Mouse (Mus musculus) G1E-ER4 (cell line): ENCODE results near the gene Atp9a. TPM values are rescaled to one million over a fixed set of nuclear protein-coding genes. Genes with fewer than 3 reads are reported as not detected.

Source experiments
- GATA1 ChIP-seq: IDR thresholded peaks from one replicate; pipeline ENCODE4 v1.8.0; 2012; ENCODE audit warnings: low read length, inconsistent platforms
- polyA plus RNA-seq: library from polyadenylated mRNA; stranded (reverse); fragments of >175 nt; gene quantifications from 2 replicates; pipeline ENCODE4 v1.2.3, GENCODE M21; 2012

Atp9a gene
- polyA plus RNA-seq, 1 experiment: not detected

DNA sequence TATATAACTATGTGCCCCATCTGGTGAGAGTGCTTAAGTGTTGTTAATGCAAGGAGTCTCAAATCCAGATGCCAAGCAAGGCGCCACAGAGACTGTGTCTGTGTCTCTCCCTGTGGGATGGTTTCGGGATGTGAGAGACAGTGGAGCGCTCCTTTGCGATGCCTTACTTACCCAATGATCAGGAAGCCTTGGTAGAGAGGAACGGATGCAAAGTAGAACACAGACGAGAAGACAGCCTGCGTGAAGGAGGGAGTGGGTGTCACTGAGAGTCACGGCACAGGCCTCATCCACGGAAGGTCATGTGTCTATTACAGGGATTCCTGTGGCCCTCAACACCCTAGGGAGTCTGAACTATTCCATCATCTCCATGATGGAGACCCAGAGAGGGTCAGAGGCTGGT lies 101.7 kb downstream of the Atp9a start:
- TF ChIP-seq GATA1: no peak

DNA sequence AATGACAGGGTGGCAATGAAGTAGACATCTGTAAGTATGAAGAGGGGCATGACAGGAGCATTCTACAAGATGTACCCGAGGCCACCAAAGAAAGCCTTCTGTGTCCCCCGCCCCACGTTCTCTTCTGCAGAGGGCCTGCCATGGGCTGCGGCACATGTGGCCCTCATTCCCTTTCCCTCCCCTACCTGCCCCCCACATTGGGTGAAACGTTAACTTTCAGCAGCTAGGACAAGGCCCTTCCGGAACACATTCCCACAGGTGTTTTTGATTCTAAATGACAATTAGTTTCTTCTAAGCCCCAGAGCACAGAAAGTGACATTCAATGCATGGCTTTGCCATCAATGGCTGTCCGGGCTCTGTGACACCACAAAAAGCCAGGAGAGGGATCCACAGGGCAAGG lies 107.3 kb downstream of the Atp9a start:
- no peak for TF ChIP-seq GATA1

DNA sequence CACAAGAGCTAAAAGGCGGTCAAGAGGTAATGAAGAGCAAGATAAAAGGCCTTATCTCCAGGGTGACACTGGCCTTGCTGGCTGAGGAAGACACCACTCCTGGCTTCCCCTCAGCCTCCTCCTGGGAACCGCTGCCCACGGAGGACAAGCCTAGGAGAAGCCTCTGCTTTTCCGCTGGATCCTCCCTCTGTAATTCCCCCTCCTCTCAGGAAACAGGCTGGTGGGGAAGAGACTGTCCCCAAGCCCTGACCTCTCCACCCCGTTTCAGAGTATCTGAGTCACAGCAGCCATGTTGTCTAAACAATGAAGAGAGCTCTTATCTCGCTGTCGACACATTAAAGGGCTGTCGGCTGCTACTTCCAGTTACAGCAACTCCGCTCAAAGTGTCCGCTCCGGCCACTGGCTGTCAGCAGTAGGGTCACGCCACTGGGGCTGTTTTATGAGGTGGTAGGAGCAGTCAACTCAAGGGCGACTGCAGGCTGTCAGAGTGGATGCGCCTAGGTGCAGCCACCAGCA lies 108.8 kb downstream of the Atp9a start:
- no peak for TF ChIP-seq GATA1

DNA sequence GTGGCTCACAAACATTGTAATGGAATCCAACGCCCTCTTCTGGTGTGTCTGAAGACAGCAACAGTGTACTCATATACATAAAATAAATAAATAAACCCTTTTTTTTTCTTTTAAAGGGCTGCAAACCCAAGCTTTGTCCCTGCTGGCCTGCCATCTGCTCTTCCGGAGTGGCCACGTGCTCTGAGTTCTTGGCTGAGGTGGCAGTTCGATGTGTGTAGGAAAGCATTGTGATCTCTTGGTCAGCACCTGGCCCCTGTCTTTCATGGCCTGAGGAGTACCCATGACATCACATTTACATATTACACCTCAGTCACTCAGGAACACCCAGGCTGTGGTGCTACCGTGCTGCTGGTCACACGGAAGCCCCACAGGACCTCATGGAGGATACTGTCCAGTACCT lies 109.7 kb downstream of the Atp9a start:
- TF ChIP-seq GATA1: no peak

DNA sequence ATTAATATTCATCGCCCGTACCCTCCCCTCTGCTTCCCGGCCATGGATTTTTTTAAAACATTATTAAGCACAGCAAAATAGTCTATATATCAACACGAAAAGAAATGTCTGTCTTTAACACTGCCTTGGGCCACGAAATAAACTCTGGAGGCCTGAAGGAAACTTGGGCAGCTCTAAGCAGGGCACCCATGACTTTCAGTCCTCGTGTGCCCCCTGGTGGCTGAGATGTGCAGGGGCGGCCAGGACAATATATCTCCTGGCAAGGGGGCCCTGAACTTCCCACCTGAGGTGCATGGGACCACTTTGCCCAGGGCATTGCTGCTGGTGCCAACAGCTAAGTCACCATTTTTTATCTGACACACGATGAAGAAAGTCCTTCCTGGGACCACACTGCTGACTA lies 113.4 kb downstream of the Atp9a start:
- TF ChIP-seq GATA1: no peak

DNA sequence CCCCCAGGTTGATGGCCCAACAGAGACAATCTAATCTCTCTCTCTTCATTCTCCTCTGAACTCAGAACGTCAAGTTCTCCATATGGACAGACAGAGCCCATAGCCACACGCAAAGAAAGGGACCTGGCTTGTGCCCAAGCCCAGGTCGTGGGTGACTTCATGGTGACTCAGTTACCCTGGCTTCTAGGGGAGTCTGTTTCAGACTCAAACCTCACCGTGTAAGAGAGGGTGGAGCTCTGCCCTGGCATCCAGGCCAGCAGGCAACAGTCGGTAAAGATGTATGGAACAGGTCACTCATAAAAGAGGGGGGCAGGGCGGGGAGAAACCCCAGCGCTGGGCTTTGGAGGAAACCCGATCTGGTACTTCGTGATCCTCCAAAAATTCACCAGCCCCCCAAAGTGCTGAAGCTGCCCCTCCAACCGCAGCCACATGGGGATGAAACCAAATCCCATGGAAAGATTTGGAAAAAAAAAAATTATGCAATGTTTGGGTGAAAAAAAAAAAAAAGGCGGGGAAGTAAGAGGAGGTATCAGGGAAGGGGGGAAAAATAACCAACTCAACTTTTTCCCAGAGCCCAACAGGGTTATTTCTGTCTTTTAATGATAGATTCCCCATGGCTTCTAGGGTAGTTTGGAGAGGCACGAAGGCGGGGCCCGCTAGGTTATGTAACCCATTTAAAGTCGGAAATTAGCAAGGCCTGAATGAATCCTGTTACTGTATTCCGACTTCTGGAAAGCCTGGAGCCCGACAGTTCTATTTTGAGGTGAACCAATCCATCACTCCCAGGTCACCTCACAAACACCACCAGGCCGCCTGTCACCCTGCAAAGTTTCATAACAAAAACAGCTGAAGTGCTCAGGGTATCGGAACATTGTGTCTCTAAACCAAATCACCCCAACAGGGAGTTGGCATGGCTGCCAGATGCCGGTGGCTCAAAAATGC lies 114.1 kb downstream of the Atp9a start:
- TF ChIP-seq GATA1: no peak

DNA sequence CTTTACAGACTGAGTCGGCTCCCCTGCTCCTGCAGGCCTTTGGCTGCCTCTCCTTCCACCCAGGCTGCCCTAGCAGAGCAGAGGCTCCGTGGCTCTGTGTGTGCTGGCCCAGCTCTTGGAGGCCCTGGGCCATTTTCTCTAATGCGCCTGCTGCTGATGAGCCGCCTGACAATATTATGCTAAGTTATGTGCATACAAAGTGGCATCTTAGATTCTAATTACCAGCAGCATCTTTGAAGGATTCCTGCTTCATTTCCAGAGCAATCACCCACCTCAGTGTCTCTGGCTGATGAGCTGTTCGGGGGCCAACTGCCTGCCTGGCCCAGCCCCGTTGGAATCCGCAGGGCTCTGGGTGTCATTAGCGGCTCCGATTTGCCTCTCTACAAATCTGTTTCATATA lies 115.8 kb downstream of the Atp9a start:
- TF ChIP-seq GATA1: no peak

DNA sequence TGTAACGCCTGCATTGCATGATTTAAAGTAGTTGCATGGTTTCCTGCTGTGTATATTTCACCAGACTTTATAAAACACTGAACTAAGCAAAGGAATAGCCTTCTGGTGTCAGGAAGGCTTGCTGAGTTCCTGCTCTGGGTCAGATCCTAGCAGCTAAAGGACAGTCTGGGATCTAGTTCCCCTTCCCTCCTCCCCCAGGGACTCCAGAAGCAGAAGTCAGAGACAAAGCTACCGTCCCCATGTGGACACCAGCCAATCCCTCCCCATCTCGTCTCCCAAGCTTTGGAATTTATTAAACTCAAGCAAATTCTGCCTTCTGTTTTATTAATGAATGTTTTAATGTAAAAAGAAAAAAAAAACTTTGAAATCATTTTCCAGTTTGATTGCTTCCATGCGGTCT lies 117.1 kb downstream of the Atp9a start:
- TF ChIP-seq GATA1: no peak

DNA sequence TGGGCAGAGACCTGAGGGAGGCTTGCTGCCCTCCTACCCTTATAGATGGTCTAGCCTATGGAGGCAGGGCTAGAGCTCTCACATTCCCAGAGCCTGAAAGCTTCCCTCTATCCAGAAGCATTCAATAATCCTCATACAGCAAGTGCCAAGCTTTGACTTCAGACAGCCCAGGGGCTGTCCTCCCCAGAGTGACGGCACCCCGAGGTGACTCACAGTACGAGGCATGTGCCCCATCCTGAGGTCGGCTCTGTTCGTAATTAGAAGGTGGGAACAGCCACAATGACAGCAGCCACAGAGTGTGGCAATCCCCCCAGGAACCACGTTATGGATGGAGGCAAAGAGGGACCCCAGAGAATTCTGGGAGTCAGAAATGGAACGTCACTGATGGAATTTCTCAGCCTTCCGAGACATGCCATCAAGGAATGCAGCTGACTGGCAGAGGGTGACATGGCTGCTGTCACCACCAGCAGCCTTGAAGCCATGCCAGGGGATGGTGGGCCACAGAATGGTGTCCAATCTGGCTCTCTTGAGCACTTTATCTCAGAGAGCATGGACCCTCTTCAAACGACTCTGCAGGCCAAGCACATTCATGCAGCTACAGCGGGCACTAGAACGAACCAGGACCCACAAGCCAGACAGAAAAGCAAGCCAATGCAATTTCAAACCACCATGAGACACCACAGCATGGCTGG lies 121.0 kb downstream of the Atp9a start:
- TF ChIP-seq GATA1: no peak

DNA sequence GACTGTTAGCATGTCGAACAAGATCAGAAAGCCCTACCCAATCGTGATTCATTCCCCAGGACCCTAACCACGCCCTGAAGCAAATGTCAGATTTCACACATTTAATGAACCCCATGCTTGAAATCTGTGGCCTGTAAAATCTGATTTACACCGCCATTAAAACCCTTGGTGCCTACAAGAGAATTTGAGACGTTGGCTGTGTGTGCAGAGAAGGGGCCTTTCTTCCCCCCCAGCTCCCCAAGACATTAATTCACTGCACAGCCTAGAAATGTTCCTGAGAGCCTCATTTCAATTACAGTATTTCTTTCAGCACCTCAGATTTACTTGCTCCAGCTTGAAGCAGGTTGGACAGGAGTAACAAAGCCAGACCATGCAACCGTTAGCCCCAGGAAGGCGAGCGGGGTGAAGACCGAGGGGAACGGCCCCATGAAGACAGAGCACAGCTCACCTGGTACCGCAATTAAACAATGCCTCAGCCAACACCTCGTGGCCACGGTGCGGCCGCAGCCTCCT lies 123.9 kb downstream of the Atp9a start:
- no peak for TF ChIP-seq GATA1

DNA sequence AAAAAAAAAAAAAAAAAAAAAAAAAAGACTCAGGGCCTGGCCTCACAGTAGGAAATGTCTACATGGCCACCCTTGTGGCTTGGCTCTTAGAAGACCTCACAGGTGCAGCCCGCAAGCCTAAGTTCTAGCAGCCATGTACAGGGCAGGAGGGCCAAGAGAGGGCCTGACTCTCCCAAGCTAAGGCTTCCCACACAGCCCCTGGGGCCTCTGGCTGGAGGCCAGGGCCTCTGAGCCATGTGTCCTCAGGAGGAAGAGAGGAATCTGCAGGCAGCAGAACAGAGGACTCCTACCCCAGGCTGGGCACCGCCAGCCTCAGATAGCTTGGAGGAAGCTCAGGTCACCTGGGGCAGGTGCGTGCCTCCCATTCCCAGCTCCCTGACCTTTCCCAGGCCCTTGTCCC lies 127.0 kb downstream of the Atp9a start:
- TF ChIP-seq GATA1: no peak

DNA sequence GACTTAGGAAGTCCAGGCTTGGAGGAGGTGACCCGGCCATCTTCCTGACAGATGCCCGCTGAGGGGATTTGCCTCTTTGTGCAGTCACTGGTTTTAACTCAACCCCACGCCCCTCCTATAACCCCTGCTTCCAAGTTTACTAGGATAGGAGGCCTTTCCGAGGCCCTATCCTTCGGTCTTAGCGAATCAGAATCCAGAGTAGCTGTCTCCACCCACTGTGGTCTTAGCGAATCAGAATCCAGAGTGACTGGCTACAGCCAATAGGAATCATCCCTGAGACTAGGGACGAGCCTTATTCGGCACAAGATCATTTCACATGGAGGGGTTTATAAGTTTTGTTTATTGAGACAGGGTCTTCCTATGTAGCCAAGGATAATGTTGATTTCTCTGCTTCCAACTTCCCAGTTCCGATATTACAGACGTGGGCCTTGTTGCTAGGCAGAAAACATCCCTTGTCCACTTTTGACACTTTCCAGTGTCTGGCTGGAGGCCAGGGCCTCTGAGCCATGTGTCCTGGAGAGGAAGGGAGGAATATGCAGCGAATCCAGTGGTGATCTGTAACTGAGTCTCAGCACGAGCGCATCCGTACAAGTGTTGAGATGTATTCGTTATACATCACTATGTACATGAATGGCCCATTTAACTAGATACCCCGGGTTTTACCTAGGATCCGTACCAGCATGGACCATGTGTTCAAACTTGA lies 127.9 kb downstream of the Atp9a start:
- TF ChIP-seq GATA1: no peak

DNA sequence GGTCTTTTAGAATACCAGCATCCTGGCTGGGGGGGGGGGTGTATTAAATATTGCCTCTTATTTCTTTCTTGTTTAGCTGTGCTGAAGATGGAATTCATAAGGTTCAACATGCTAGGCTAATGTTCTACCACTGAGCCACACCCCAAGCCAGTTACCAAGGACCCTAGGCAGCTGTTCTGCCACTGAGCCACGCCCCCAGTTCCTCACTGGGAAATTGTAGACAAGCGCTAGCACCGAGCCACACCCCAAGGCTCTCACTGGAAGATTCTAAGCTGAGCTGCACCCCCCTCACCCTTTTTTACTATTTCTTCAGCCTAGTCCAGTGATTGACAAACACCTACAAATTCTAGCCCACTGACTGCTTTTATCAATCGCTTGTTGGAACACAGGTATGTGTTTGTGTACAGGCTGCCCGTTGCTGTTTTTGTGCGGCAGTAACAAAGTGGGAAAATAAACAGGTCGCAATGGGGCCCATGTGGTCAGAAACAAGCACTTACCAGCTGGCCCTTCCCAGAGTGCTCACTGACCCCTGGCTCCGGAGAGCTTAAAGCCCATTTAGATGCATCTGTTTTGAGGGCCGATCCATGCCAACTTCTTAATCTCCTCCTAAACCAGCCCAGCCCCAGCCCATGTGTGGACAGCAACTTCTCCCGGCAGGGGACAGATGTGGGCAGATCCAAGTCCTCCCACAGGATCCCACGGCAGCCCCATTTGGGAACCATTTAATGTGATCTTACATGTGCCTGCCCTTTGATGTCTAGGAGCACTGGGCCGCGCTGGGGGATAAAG lies 128.9 kb downstream of the Atp9a start:
- TF ChIP-seq GATA1: no peak

DNA sequence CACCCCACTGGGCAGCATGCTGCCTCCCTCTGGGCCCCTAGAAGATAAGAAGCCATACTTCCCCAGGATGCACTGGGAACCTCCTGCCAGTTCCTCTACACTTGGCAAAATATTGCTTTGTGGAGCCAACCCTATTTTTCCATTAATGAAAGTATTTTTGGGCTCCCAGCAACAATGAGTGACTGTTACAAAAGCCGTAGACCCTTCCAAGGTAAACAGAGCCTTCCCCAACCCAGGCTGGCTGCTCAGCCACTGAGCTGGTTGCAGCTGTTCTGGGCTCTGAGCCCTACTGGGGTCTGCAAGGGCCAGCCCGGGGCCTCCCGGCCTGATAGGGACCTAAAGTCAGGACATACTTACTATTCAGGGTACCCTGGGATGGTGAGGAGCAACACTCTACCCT lies 131.3 kb downstream of the Atp9a start:
- TF ChIP-seq GATA1: no peak
